Mouse (Mus musculus): ENCODE measurements around the gene Nptx2.

Gene Nptx2

DNA sequence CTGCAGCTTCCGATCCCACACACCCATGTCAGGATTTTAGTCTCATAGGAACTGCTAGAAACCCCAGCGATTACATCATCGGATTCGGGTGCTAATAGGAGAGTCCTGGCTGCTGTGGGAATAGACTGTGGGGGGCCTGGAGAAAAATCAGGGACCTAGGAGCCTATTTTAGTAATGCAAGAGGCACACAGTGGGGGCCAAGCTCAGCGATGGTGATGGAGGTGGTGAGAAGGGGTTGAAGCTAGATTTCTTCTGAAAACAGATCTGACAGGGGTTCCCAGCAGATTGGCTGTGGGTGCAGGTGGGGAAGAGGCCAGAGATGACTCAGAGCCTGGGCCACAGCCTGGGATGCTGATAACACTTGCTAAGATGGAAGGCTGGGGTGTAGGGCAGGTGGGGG lies 39.4 kb downstream of the Nptx2 start:
- no peak for DNase-seq (ENCODE audit: low read depth, low spot score)

DNA sequence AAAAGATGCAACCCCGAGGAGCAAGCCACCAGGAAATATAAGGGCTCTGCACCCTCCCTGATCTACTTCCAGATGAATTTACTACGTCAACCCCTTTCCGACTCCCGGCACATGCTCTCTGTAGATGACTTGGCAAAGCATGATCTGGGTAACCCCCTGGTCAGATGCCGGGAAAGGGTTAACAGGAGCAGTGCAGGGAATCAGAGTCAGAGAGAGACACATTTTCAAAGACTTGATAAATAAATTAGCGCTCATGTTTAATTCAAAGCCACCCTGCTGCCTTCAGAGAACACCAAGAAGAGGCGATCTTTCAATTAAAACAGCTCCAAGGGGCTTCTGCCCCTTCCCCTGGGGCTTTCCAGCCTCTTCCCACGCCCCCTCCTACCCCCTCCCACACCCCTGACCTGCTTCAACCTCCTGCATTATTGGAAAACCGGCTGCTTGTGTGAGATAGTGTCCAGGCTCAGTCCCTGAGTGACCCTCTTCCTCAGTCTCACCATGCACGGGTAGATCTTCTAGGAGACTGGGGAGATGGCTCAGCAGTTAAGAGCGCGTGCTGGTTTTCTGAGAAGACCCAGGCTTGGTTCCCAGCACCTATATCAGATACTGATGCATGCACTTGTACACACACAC lies 45.7 kb downstream of the Nptx2 start:
- no peak for DNase-seq (ENCODE audit: low read depth, low spot score)

DNA sequence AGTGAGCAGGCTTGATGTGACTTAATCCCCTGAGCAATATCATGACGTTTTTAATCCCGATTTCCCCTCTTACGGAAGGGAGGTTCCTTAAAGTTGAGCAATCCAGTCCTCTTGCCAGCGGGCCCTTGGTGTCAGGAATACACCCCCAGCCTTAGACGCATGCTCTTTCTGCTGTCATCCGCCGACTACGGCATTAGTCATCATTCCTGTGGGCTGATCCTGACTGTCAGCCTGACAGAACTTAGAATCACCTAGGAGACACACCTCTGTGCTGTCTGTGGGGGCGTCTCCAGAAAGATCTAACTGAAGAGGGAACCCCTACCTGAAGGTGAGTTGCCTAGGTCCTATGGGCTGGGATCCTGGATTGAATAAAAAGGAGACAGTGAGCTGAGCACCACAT lies 49.1 kb downstream of the Nptx2 start:
- no peak for DNase-seq (ENCODE audit: low read depth, low spot score)
